30 mouse cellular contexts compared by ENCODE assay signal in the genomic region with DNA sequence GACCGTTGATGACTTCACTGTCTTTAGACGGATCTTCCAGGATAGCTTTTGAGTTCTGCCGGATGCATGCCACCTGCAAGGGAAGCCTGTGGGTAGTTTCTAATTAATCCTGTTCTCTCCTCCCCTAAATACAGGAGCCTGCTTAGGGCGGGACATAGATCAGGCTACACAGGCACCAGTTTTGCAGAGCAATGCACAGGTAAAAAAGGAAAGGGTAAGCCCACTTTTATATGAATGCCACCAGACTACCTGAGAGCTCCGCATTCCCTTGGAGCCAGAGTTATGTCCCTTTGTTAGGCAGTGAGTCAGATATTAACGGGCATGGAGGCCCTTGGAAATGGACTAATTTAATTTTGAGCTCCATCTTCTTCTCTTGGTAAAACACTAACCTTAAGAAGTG. TPM values are rescaled to one million over a fixed set of nuclear protein-coding genes. Genes with fewer than 3 reads are reported as not detected.
"Had no signal": no experiment of that assay in that cellular context is flagged by ENCODE, and none has a peak within 500 bp of the region (broad histone marks: within the 10 kb centered on the region; RNA-seq: fewer than 3 reads in every experiment).

Gene Sult1c1, minus strand, starts transcription at position 101 of the 400 bp plus-strand sequence.

- H3K27me3 ChIP-seq: embryonic facial prominence, embryonic 12.5 days; embryonic facial prominence, embryonic 13.5 days; forebrain, embryonic 12.5 days; forebrain, embryonic 13.5 days; forebrain, embryonic 15.5 days had no signal

- H3K27ac ChIP-seq: embryonic facial prominence, embryonic 12.5 days; embryonic facial prominence, embryonic 13.5 days; forebrain, embryonic 10.5 days; forebrain, embryonic 12.5 days; forebrain, embryonic 13.5 days; forebrain, embryonic 15.5 days; gastrocnemius, adult 2 months; heart, adult 2 months; heart, embryonic 10.5 days had no signal

- DNase-seq: cerebellum, adult 8-10 months; cerebellum, adult 9-10 months; cerebellum, adult 9-11 months; cerebellum, postnatal 14 days; cerebellum, postnatal 25 days; cerebellum, postnatal 36 days; embryo, embryonic 11 days; forebrain, postnatal 0 days; gastrocnemius, adult 2 months; gastrocnemius, postnatal 10 days; gastrocnemius, postnatal 14 days; gastrocnemius, postnatal 25 days; gastrocnemius, postnatal 36 days; heart, adult 11 months; heart, adult 18-20 months; heart, adult 2 months had no signal

- H3K4me3 ChIP-seq: embryonic facial prominence, embryonic 12.5 days; embryonic facial prominence, embryonic 13.5 days; erythroblast, embryonic 14.5 days; forebrain, embryonic 10.5 days; forebrain, embryonic 12.5 days; forebrain, embryonic 13.5 days; forebrain, embryonic 15.5 days; gastrocnemius, adult 2 months; heart, adult 2 months; heart, embryonic 10.5 days had no signal

- ATAC-seq: forebrain, embryonic 13.5 days; forebrain, embryonic 14.5 days; forebrain, embryonic 15.5 days; forebrain, embryonic 16.5 days; forebrain, postnatal 0 days had no signal

- H3K9ac ChIP-seq: embryonic facial prominence, embryonic 12.5 days; embryonic facial prominence, embryonic 13.5 days; forebrain, embryonic 12.5 days; forebrain, embryonic 13.5 days; forebrain, embryonic 15.5 days; forebrain, postnatal 0 days had no signal

- H3K4me2 ChIP-seq: embryonic facial prominence, embryonic 12.5 days; embryonic facial prominence, embryonic 13.5 days; forebrain, embryonic 12.5 days; forebrain, embryonic 13.5 days; forebrain, embryonic 15.5 days had no signal

- H3K4me1 ChIP-seq: embryonic facial prominence, embryonic 12.5 days; embryonic facial prominence, embryonic 13.5 days; forebrain, embryonic 10.5 days; forebrain, embryonic 12.5 days; forebrain, embryonic 13.5 days; forebrain, embryonic 15.5 days; heart, embryonic 10.5 days had no signal

- H3K36me3 ChIP-seq: embryonic facial prominence, embryonic 12.5 days; embryonic facial prominence, embryonic 13.5 days; forebrain, embryonic 10.5 days; forebrain, embryonic 12.5 days; forebrain, embryonic 15.5 days; heart, embryonic 10.5 days had no signal

- H3K9me3 ChIP-seq: embryonic facial prominence, embryonic 12.5 days; embryonic facial prominence, embryonic 13.5 days; forebrain, embryonic 10.5 days; forebrain, embryonic 12.5 days; forebrain, embryonic 13.5 days; forebrain, embryonic 15.5 days; heart, embryonic 10.5 days had no signal

RNA-seq across cellular contexts. Expression of gene Sult1c1, which starts in this region (rescaled TPM):
- polyA plus RNA-seq: cortical plate, adult 2 months; embryonic facial prominence, embryonic 11.5 days; embryonic facial prominence, embryonic 12.5 days; erythroblast, embryonic 14.5 days; forebrain, embryonic 10.5 days; forebrain, embryonic 12.5 days; forebrain, embryonic 14.5 days; forebrain, embryonic 16.5 days; forebrain, postnatal 0 days; frontal cortex, adult 2 months; gonadal fat pad, adult 2 months; heart, adult 2 months; heart, embryonic 10.5 days had no signal
